Mouse (Mus musculus): ENCODE results near the gene Pafah1b3.
A peak's percentile ranks its signal among the peaks of the same experiment; 100 is the strongest.
"Not testable (repeated sequence)": the region's sequence is repeated elsewhere in the genome, so short reads cannot be mapped to it uniquely, and the experiment has no call there.

The Pafah1b3 gene

DNA sequence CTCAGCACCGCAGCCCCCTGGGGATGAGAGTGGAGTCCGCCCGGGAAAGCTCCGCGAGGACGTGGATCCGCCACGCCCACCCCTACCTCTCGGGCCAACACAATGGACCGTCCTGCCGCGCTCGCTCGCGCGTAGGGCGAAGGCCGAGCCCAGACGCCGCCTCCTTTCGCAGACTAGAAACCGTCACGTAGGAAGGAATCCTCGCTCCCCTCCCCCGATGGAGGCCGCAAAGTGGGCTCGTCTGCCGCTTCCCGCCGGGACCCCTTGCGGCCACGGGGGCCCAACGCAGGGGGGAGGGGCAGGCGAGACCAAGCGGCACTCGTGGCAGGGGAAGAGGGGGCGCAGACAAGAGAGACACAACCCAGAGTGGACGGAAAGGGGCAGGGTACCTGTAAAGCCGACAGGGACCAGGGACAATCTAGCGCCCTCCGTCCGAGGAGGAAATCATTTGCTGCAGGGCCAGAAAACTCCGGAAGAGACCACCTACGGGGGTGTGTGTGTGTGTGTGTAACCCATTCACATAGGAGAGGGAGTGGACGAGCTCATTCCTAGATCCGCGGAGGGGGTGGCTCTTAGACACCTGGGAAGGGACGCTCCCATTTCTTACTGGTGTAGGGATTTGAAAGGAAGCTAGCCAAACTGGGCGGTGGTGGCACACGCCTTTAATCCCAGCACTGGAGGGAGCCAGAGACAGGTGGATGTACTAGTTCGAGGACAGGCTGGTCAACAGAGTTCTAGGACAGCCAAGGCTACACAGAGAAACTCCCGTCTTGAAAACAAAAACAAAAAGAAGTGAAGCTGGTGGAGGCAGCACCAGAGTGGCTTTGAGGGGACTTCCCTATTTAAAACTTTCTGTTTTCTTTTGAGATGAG lies at the start of gene Pafah1b3:
Gene Pafah1b3 (minus strand): TSS at position 533 of the 872 bp plus-strand sequence.
- DNase-seq: peak; percentile 89

GRCm38 (mm10) chr7:25341000-25341784 lies 43.4 kb upstream of the Pafah1b3 start:
- DNase-seq: no peak

DNA sequence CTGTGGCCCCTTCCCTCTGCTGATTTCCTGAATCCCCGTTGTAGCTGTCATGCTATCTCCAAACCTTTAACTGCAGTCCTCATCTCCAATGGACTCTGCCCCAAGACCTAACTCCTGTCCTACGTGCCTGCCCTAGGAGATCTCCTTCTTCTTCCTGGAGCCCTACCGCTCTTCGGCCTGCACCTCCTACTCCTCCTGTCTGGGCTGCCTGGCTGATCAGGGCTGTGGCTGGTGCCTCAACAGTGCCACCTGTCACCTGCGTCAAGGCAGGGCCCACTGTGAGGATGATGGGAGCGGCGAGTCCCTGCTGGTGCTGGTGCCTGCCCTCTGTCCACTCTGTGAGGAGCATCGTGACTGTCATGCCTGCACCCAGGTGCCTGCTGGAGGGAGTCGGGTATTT lies 41.5 kb upstream of the Pafah1b3 start:
- no peak for DNase-seq

DNA sequence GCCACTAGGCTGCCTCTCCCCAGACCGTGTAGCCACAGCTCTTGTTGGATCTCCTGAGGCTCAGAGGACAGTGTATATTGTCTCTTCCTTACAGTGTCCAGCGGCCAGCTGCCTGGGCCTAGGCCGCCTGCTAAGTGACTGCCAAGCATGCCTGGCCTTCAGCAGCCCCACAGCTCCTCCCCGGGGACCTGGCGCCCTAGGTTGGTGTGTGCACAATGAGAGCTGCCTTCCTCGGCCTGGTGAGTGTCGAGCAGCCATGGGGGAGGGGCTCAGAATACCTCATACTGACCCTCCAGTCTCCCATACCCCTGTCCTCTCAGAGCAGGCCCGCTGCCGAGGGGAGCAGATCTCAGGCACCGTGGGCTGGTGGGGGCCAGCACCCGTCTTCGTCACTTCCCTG lies 36.7 kb upstream of the Pafah1b3 start:
- DNase-seq: no peak

- DNase-seq: peak; percentile 83
These were observed 36.0 kb upstream of the Pafah1b3 start for GRCm38 (mm10) chr7:25333596-25334307.

GRCm38 (mm10) chr7:25326233-25326632 lies 28.4 kb upstream of the Pafah1b3 start:
- DNase-seq: peak; percentile 19

GRCm38 (mm10) chr7:25325431-25325830 lies 27.6 kb upstream of the Pafah1b3 start:
- DNase-seq: not testable (repeated sequence)

GRCm38 (mm10) chr7:25323219-25323618 lies 25.4 kb upstream of the Pafah1b3 start:
- DNase-seq: no peak

- peak; percentile 50 for DNase-seq
These were observed 24.3 kb upstream of the Pafah1b3 start for GRCm38 (mm10) chr7:25322058-25322484.

GRCm38 (mm10) chr7:25317446-25317999 lies 19.7 kb upstream of the Pafah1b3 start:
- peak; percentile 23 for DNase-seq

GRCm38 (mm10) chr7:25316532-25317445 lies 19.0 kb upstream of the Pafah1b3 start, which contains the start of gene Megf8:
TSS of gene Megf8 (plus strand) at chr7:25317164.
- peak; percentile 98 for DNase-seq

- DNase-seq: peak; percentile 29
These were observed 17.7 kb upstream of the Pafah1b3 start for GRCm38 (mm10) chr7:25315306-25316041.

DNA sequence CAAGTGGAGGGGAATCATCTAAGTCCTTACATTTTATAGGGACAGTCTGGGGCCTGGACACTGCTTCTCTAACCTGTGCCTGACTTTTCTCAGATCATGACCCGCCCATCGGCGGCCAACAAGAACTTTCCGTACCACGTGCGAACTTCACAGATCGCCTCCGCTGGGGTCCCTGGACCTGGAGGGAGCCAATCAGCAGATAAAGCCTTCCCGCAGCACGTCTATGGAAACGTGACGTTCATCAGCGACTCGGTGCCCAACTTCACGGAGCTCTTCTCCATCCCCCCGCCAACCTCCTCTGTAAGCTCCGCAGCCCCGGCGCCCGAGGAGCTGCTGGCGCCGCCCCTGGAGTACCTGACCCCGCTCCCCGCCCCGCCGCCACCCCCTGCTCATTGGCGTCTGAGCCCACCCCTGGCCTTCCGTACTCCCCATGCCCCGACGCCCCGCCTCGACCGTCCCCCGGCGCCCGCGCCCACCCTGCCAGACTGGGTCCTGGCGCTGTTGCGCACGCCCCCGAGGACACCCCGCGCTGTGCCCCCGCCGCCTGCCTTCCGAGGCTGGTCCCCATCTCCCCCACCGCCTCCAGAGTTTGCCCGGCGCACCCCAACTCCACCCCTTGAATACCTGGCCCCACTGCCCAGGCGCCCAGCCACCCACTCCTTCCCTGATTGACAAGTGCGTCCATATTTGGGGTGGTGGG lies 17.0 kb upstream of the Pafah1b3 start:
- no peak for DNase-seq

DNA sequence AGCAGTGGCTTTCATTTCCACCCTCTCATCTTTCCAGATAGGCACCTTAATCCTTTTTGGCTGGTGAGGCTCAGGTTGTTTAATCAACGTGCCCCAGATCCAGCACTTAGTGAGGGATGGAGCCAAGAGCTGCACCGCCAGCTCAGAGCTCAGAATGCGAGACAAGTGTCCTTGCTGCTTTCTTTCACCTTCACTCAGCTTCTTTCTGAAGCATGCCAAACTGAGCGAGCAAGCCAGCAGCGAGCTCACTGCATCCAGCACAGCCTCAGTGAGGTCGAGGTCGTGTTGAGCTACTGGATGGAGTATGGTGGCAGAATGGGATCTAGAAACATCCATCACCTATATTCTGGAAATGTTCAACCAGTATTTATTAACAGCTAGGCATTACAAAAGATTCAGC lies 15.5 kb upstream of the Pafah1b3 start:
- no peak for DNase-seq

DNA sequence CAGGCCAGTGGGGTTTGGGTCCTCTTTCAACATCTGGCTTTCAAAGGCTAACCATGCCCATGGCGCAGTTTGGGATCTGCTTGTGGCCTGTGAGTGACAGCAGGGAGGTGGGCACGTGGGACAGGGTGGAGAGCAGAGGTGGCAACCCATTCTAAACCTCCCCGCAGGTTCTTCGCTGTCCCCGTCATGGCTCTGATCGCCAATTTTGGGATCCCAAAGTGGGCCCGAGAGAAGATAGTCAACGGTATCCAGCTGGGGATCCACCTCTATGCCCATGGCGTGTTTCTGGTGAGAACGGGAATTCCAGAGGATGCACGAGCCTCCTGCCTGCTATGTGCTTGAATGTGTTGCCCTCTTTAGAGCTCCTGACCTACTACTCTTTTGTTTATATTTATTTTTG lies 13.4 kb upstream of the Pafah1b3 start:
- no peak for DNase-seq

DNA sequence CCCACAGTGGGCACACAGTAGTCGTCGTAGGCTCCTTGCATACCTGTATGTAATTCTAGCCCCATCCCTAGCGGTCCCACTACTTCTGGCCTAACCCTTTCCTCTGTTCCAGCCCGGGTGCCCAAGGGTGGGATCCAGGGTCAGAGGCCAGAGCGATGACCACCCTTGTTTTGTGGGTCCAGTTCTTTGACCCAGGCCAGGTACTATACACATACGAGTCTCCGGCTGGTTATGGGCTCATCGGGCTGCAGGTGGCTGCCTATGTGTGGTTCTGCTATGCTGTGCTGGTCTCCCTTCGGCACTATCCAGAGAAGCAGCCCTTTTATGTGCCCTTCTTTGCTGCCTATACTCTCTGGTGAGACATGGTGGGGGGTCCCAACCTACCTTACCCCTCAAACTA lies 11.6 kb upstream of the Pafah1b3 start:
- no peak for DNase-seq

DNA sequence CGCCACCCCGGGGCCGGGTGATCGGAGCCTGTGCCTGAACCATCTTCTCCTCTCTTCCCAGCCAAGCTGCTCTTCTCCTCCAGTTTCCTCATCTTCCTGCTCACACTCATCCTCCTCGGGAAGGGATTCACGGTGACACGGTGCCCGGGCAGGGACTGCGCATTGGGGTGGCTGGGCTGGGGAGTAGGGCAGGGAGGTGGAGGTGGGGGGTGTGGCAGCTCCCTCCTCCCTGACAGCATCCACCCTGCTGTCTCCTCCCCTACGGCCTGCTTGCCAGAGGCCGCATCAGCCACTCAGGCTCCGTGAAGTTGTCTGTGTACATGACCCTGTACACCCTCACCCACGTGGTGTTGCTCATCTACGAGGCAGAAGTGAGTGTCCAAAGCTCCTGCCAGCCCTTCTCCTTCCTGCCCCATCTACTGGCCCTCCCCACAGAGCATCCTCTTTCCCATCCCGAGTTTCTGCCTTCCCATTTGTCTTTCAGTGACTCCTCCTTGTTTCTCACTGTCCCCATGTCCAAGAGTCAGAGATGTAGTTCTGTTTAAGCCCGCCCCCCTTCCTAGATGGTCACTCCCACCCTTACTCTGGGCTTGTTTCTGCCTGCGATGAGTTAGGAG lies 11.0 kb upstream of the Pafah1b3 start:
- DNase-seq: no peak

- no peak for DNase-seq
These were observed 8.8 kb upstream of the Pafah1b3 start for GRCm38 (mm10) chr7:25306614-25306996.

DNA sequence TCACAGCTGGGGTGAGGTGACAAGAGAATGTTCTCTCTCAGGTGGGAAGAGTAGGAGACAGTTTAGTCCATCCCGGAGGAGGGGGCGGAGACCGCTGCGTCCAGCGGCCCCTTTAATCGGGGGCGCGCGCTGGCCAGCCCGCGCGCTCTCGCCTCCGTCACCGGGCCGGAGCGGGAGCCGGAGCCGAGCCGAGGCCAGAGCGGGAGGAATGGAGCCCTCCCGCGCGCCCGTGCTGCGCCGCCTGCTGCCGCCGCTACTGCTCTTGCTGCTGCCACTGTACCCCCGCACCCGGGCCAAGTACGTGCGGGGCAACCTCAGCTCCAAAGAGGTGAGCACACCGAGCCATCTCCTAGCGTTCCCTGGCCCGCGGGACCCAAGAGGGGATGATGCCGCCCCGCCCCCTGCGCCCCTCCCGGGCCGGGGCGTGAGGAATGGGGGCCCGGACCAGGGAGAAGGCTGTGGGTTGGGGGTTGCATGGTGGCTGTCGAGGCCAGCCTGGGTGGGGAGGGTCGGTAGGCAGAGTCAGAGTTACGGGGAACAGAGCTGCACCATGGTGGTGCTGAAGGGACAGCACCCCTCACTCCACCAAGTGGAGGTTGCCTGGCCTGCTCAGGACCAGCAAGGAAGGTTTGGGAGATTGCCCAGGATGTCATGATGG lies 8.3 kb upstream of the Pafah1b3 start, which contains the start of gene Tmem145:
Gene Tmem145 (plus strand): TSS at position 151 of the 658 bp plus-strand sequence.
- DNase-seq: peak; percentile 62

Data from kidney, postnatal 14 days (tissue).